Mouse (Mus musculus): ENCODE results near the gene Sult2a7. TPM values are rescaled to one million over a fixed set of nuclear protein-coding genes. Genes with fewer than 3 reads are reported as not detected.

Sult2a7 gene
- polyA plus RNA-seq (2012; rRNA removed): not detected in 2 replicates

GRCm38 (mm10) chr7:14494130-14494529 is at the start of gene Sult2a7:
Gene Sult2a7 (minus strand): TSS chr7:14494230.

GRCm38 (mm10) chr7:14446534-14446933 is 47.5 kb downstream of the Sult2a7 start, which contains the start of gene Sult2a8:
Gene Sult2a8 (minus strand): TSS chr7:14446769.

Other genes starting within 250 kb of the Sult2a7 start
- gene Sult2a6, start 239.4 kb downstream of the Sult2a7 start, polyA plus RNA-seq (2012; rRNA removed): 0.17 TPM in 1 of 2 replicates, not detected in the other
- not detected in 2 replicates for gene Obox8, start 160.7 kb downstream of the Sult2a7 start, polyA plus RNA-seq (2012; rRNA removed)
- 0.12 and 0.34 TPM in 2 replicates for gene Sult2a8, start 47.5 kb downstream of the Sult2a7 start, polyA plus RNA-seq (2012; rRNA removed)
- 0.44 and 0.75 TPM in 2 replicates for gene Vmn1r90, start 69.3 kb upstream of the Sult2a7 start, polyA plus RNA-seq (2012; rRNA removed)
- not detected in 2 replicates for gene Obox7, start 165.3 kb upstream of the Sult2a7 start, polyA plus RNA-seq (2012; rRNA removed)

Data from central nervous system, embryonic 11.5 days (tissue).